Mouse (Mus musculus) CH12.LX (cell line): ENCODE results near the gene Myrip.

ENCODE experiments used
- CTCF ChIP-seq, 2 experiments: IDR thresholded peaks in 1 of 2; conservative IDR thresholded peaks in 1 of 2; 2 replicates each; pipeline ENCODE4 v1.5.1; 2011 to 2012; ENCODE audit warnings: low read depth in 2 of 2, low read length in 2 of 2, improper control_type of control experiment in 1 of 2, inconsistent platforms in 1 of 2, mild to moderate bottlenecking in 1 of 2, moderate library complexity in 1 of 2
- EP300 ChIP-seq: IDR thresholded peaks from 2 replicates; pipeline ENCODE4 v1.6.1; 2011; ENCODE audit warnings: low read length, improper control_type of control experiment
- GABPA ChIP-seq: IDR thresholded peaks from 2 replicates; pipeline ENCODE4 v1.6.1; 2012; ENCODE audit warnings: low read depth, low read length, improper control_type of control experiment, inconsistent platforms; ENCODE audit not compliant: insufficient replicate concordance
- MAX ChIP-seq: IDR thresholded peaks from 2 replicates; pipeline ENCODE4 v1.6.1; 2011; ENCODE audit warnings: low read length, improper control_type of control experiment
- MAZ ChIP-seq: IDR thresholded peaks from 2 replicates; pipeline ENCODE4 v1.6.1; 2012; ENCODE audit warnings: low read depth, mild to moderate bottlenecking, inconsistent platforms, low read length, improper control_type of control experiment, moderate library complexity
- MXI1 ChIP-seq: IDR thresholded peaks from 2 replicates; pipeline ENCODE4 v1.6.1; 2011; ENCODE audit warnings: mild to moderate bottlenecking, low read depth, low read length, improper control_type of control experiment
- MYC ChIP-seq: IDR thresholded peaks from 2 replicates; pipeline ENCODE4 v1.6.1; 2011; ENCODE audit warnings: low read depth, mild to moderate bottlenecking, improper control_type of control experiment, low read length
- RAD21 ChIP-seq: IDR thresholded peaks from 2 replicates; pipeline ENCODE4 v1.6.1; 2011; ENCODE audit warnings: low read depth, mild to moderate bottlenecking, low read length, improper control_type of control experiment, moderate library complexity
- SMC3 ChIP-seq: IDR thresholded peaks from 2 replicates; pipeline ENCODE4 v1.6.1; 2011; ENCODE audit warnings: low read depth, low read length, improper control_type of control experiment
- TBP ChIP-seq: conservative IDR thresholded peaks from 2 replicates; pipeline ENCODE4 v1.6.1; 2011; ENCODE audit warnings: low read depth, low read length, improper control_type of control experiment
- USF2 ChIP-seq: conservative IDR thresholded peaks from 2 replicates; pipeline ENCODE4 v1.6.1; 2011; ENCODE audit warnings: low read depth, low read length, improper control_type of control experiment

DNA sequence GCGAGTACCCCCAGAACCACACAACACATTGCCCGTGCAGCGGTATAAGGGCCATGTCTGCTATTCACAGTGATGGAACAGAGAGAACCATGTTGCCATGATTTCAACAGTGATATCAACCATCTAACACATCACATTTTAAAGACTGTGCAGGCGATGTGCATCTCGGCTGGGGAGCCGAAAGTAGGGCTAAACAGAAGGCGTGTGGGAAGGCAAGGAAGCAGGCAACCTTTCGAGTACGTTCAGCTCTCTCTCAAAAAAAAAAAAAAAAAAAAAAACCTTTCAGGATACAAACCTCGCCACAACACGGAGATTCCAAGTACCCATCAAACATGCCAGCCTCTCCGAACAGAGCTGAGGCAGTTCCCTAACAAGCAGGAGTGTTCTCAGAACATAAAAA, 17.8 kb upstream of the Myrip start:
- TF ChIP-seq EP300 (no peak), SMC3 (no peak), RAD21 (no peak), CTCF (conservative IDR thresholded peaks at IDR 0.05 in 1 of 2, IDR thresholded peaks at IDR 0.05 in 1 of 2; ENCODE audit: low read depth in 2 of 2, low read length in 2 of 2) (no peak), MAX (no peak), GABPA (no peak), MAZ (no peak), USF2 (no peak), TBP (no peak), MYC (no peak), MXI1 (no peak)
